Mouse (Mus musculus): Measurements from ENCODE around the gene Mrps14.

Gene Mrps14

DNA sequence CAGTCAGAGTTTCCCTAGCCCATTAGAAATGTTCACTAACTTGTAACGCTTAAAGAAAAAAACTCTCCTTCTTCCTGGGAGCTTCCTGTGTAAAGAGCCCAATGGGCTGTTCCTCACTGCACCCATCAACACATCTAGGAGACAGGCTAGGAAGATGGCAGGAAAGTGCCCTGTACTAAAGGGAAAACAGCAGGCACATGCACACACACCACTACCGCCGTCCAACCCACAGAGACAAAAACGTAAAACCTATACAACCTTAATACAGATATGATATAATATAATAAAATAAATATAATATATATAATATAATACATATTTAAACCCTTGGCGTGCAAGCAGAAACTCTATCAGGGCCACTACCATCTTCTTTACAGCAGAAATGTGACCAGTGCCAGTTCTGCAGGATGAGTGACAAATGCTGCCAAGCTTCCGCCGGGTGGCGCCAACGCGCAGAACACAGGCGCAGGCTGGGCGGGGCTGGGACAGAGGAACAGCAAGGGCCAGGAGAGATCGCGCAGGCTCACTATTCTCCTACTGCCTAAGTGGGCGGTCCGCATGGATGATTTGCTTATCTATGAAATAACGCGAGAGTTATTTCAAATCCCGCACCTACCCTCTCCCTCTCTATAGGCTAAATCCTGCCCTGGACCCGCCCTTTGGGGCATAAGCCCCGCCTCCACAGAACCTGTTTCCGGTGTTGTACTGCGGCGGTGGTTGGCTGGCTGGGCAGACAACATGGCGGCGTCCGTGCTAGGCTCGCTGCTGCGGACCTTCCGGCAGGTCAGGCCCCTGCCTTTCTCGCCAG is at the start of gene Mrps14:
Gene Mrps14 (plus strand): TSS at position 687 of the 808 bp plus-strand sequence.
- peak; percentile 99 for DNase-seq

GRCm38 (mm10) chr1:160145606-160146005 is 49.4 kb upstream of the Mrps14 start:
- DNase-seq: no peak

- DNase-seq: no peak
Observed at GRCm38 (mm10) chr1:160147274-160147673, 47.7 kb upstream of the Mrps14 start.

DNA sequence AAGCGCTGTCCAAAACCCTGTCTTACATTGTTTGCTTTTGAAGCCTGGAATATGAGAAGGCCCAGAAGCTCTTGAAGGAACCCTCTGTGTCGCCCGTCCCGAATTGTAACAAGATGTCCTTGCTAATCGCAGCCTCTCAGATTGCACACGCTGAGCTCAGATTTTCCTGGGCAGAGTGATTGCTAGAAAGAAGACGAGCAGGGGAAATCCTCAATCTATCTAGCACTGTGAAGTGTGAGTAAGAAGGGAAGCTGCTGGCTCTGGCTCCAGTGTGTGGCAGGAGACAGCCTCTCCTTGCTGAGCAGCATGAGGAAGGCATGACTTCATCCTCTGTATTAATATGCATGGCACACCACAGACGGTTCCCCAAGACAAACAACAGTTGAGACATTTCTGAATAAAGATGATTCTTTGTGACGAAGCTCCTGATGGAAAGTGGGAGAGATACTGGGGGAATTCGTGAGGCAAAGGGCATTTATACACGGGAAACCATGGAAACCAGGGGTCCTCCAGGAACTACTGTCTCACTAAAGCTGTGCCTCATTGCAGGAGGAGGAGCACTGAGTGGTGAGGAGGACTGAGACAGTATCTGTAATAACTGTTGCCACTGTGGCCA is 45.6 kb upstream of the Mrps14 start:
- DNase-seq: no peak

- DNase-seq: no peak
Observed at GRCm38 (mm10) chr1:160150726-160151125, 44.3 kb upstream of the Mrps14 start.

DNA sequence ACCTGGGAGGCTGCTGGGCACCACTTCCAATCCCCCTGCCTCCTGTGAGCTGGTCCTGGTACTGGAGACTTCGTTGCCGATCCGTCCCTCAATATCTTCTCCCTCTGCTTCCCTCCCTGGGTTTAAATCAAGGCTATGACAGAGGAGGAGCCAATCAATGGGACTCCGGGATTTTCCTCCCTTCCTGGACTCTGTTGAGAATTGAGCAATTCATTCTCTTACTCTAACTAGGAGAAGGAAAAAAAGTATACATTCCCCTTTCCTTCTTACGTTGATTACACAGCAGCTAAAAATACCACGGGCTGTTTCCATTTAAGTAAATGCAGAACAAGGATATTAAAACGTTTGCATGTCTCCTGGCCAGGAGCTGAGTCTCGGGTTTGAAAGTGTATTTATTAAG is 41.5 kb upstream of the Mrps14 start, which contains the start of gene Tnn:
Gene Tnn (minus strand): TSS at position 101 of the 400 bp plus-strand sequence.
- DNase-seq: no peak

- DNase-seq: no peak
Observed at GRCm38 (mm10) chr1:160158190-160158589, 36.8 kb upstream of the Mrps14 start.

GRCm38 (mm10) chr1:160166600-160166999 is 28.4 kb upstream of the Mrps14 start:
- no peak for DNase-seq

- DNase-seq: no peak
Observed at GRCm38 (mm10) chr1:160176903-160177302, 18.1 kb upstream of the Mrps14 start.

GRCm38 (mm10) chr1:160181216-160181615 is 13.8 kb upstream of the Mrps14 start:
- DNase-seq: no peak

DNA sequence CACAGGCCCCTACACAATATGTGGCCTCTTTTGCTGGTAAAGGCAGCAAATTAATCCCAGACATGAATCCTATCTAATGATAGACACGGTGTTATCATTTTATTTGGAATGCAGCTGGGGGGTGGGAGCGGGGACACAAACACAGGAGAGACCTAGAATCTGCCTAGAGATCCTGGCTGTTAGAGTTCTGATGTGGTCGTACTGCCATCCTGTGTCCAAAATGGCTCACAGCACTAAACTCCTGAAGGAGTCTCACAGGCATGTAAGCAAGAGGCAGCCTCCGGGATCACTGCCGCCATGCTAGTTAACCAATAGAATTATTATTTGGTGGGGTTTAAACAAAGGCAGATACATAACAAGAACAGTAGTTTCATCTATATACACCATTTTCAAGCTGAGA is 10.5 kb upstream of the Mrps14 start:
- DNase-seq: peak in 1 of 2 experiments; percentile 41

DNA sequence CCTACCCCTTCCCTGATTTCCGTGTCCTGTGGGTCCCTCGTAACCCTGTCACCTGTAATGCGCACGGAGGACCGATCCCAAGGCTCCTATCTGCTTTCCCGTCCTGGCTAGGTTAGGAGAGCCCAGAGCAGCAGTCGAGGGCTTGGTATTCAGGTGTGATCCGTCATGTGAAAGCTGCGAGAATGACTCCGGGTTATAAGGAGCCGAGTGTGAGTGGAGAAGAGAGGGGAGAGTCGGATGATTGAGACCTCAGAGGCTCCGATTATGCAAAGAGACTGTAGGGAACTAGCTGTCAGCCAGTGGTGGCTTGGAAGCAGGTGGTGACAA is 285 bp downstream of the Mrps14 start:
- no peak for DNase-seq

GRCm38 (mm10) chr1:160205486-160205885 is 10.5 kb downstream of the Mrps14 start:
- no peak for DNase-seq

GRCm38 (mm10) chr1:160209844-160210243 is 14.8 kb downstream of the Mrps14 start:
- no peak for DNase-seq

GRCm38 (mm10) chr1:160210566-160210965 is 15.6 kb downstream of the Mrps14 start:
- DNase-seq: no peak

DNA sequence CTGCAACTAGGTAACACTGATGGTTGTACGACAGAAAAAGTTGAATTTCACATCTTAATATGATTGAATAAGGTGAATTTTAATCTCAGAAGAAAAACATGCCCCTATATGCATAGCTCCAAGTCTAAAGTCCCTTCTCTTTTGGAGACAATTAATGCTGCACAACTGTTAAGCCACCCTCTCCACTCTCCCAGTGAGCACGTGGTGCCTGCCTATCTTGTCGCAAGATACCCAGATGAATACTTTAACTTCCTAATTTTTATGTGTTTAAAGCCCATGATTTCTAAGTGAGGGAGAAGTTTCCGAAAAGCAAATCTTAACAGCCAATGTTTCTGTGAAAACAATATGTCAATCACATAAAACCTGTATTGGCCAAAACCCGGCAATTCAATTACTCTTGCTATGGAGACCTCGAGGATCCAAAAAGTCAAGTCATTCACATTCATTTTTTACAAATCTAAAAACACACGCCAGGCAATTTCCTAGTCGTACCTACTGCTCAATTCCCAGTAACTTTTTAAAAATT is 16.6 kb downstream of the Mrps14 start:
- no peak for DNase-seq

- no peak for DNase-seq
Observed at GRCm38 (mm10) chr1:160212123-160212691, 17.2 kb downstream of the Mrps14 start.

DNA sequence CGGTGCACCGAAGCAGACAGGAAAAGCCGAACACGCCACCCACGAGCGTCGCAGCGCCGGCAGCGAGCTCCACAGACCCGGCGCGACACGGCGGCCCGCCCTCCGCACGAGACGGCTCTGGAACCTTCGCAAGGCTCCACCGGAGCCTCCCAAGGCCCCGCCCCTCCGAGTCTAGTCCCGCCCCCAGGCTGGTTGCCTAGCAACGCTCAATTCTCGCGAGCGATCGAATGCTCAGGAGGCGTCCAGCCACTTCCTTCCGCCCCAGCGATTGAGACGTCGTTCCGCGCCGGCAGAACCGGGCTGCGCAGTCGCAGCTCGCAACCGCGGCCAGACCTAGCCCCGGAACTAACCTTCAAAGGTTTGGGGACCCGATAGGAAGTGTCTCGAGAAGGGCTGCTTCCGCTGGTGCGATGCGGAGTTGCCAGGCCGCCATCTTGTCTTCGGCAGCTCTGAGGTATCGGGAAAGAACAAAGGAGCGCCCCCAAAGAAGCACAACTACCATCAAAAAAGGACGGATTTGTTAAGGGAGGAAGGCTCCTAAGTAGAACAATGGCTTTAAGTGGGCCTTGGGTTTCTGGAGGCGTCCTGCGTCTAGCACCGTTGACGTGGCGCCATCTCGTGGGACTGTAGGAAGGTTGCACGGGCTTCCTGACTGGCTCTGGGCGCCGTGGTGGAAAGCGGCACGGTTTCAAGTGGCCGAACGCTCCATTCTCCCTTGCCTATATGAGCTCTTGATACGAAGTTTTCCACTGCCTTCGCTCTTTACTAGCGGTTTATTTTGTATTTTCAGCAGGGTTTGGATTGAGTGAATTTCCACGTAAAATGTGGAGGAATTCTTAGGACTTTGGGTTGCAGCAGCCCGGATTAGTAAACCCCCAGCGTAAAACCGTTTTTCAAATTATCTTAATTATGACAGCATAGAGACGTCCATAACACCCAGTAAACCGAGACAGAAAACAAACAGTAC is 18.0 kb downstream of the Mrps14 start, which contains the start of gene Cacybp:
Gene Cacybp (minus strand): TSS at position 173 of the 967 bp plus-strand sequence.
- DNase-seq: peak; percentile 99 to 100

DNA sequence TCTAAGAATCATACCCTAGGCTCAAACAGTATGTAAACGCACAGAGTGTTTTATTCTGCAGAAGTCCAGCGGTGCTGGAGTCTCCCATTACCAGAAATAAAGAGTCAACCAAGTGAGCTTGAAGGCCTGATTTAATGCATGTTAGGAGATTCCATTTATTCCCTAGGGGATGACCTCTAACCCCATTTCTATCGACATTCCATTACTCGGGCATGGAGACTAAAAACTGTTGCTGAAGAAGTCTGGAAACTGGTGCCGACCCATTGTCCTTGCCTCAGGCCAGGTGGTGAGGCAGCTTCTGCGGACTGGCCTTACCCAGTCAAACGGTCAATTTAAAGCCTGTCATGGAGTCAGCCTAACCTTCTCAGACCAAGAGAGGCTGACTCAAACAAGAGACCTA is 19.2 kb downstream of the Mrps14 start:
- no peak for DNase-seq

- DNase-seq: no peak
Observed at GRCm38 (mm10) chr1:160217898-160218297, 22.9 kb downstream of the Mrps14 start.

DNA sequence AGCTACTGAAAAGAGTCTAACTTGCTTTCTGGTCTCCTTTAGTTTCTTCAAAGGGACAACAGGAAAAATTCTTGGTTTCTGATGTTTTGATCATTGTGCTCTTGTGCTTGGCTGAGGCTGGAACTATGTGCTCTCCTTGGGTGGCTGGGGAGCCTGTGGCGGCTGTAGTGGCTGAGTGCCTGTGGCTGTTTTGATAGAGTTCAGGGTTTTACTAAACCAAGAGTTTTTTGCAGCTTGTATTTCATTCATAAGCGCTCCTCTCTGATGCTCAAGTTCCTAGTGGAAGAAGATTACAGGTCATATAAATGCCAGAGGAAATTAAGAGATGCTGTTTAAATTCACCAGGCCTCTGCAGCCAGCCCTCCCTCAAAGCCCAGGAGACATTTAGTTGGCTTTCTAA is 29.1 kb downstream of the Mrps14 start:
- no peak for DNase-seq

GRCm38 (mm10) chr1:160227196-160227595 is 32.2 kb downstream of the Mrps14 start:
- DNase-seq: no peak

DNA sequence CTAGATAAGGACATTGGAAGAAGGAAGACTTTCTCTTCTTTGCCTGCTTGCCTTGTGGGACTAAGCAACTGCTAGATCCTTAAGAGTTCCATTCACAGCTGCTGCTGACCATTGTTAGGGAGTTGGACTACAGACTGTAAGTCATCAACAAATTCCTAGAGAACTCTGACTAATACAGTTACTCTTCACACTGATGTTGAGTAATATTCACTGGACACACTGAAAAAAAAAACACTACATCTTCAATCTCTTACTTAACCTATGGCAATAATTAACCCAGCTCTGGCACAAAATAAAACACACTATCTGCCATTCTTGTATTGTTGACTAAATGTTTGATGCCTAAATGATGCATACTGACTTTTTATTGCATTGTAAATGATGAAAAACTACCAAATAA is 32.8 kb downstream of the Mrps14 start:
- no peak for DNase-seq
